Mouse (Mus musculus) hindbrain, postnatal 0 days (tissue): ENCODE data around the gene Slc13a4. TPM values are rescaled to one million over a fixed set of nuclear protein-coding genes. Genes with fewer than 3 reads are reported as not detected.

Experiments
- ATAC-seq: fragments of 200-750 bp; cut with Nextera tagmentation; 2 replicates; pipeline ENCODE4 v1.8.0; 2017; ENCODE audit warnings: mild to moderate bottlenecking, moderate TSS enrichment, moderate library complexity
- DNase-seq: peaks from one replicate; pipeline ENCODE4 v3.0.0-alpha.2; 2015; ENCODE audit warnings: low spot score
- H3K27ac ChIP-seq: fragments of 300-500 bp; sonication (generic); 2 replicates; pipeline ENCODE4 v1.5.1; 2014; ENCODE audit warnings: mild to moderate bottlenecking
- H3K27me3 ChIP-seq: fragments of 300-500 bp; sonication (generic); 2 replicates; pipeline ENCODE4 v1.6.1; 2014; ENCODE audit warnings: low read length, mixed read lengths; ENCODE audit not compliant: insufficient read depth
- H3K36me3 ChIP-seq: fragments of 300-500 bp; sonication (generic); 2 replicates; pipeline ENCODE4 v1.6.1; 2014; ENCODE audit warnings: low read length, mixed read lengths; ENCODE audit not compliant: insufficient read depth
- H3K4me1 ChIP-seq: fragments of 300-500 bp; sonication (generic); 2 replicates; pipeline ENCODE4 v1.6.1; 2014; ENCODE audit warnings: antibody characterized with exemption, low read length, mixed read lengths; ENCODE audit not compliant: insufficient read depth
- H3K4me2 ChIP-seq: fragments of 300-500 bp; sonication (generic); 2 replicates; pipeline ENCODE4 v1.6.1; 2014; ENCODE audit warnings: low read depth, mild to moderate bottlenecking, low read length, moderate library complexity, mixed read lengths
- H3K4me3 ChIP-seq: fragments of 300-500 bp; sonication (generic); 2 replicates; pipeline ENCODE4 v1.5.1; 2014; ENCODE audit warnings: low read length
- H3K9ac ChIP-seq: fragments of 300-500 bp; sonication (generic); replicated peaks from 2 replicates; pipeline ENCODE4 v1.6.1; 2014; ENCODE audit warnings: mild to moderate bottlenecking, low read length, moderate library complexity, mixed read lengths
- H3K9me3 ChIP-seq: fragments of 300-500 bp; sonication (generic); 2 replicates; pipeline ENCODE4 v1.6.1; 2016; ENCODE audit warnings: low read length, mixed read lengths
- CTCF ChIP-seq: IDR thresholded peaks from 2 replicates; pipeline ENCODE4 v1.5.1; 2016; ENCODE audit warnings: antibody characterized with exemption, control low read depth, low read depth
- WGBS: fragments of 180-500 bp; shearing (Covaris S2); extraction: QIAGEN DNeasy Blood & Tissue Kit; methylation state at CpG from one replicate; pipeline ENCODE4 v1.1.7; 2014; 5-methylcytosine and 5-hydroxymethylcytosine counted together
- polyA plus RNA-seq: library from polyadenylated mRNA; unstranded; fragments of >200 nt; fragmentation: Nextera tagmentation; extraction: Ambion mirVana; gene quantifications from 2 replicates; pipeline ENCODE4 v1.2.1, GENCODE M21; 2015
- total RNA-seq: library from RNA; depleted of rRNA; stranded (reverse); fragments of >200 nt; gene quantifications from 2 replicates; pipeline ENCODE4 v1.2.3, GENCODE M21; 2014

The Slc13a4 gene
- total and polyA plus RNA-seq, 2 experiments from 2014 or later, result 14.6 to 22.2 TPM

DNA sequence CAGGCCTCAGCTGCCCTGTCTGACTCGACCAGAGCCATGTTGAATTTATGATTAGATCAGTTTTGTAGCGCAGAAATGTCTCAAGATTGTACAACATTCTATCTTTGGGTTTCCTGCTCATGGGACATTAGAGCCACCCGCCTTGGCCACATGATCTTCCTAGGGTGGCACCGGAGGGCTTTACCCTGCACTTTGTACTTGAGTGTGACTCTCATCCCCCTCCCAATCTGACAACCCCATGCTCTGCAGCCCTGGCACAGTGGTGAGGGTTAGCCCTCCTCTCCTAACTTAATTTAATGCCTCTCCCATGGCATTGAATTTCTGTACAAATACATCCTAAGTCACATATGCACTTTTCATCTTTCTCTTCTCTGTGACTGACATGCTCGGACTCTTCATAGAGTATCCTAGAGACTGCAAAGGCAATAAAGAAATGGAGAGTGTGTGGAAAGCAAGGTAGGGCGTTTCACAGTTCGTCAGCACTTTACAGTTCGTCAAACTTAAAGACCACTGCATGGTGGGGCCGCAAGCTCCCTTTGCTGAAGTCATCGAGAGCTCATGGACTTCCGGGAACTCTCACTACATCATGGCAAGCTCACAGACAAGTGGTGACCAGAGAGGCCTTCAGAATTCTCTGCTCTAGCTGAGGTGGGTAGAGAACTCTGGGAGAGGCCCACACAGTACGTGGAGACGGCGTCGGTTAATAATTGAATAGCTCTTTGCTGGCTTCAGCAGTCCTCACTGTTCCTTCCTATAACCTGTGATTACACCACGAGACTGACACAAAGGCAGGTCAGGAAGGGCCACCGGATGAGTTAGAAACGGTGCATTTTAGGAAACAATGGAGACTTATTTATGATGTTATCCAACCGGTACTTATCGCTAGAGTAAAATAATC is 35.8 kb downstream of the Slc13a4 start:
- Histone ChIP-seq H3K27ac (no peak overlapping the region), H3K9ac (no peak overlapping the region), H3K27me3 (no peaks in the 10 kb centered on the region), H3K9me3 (no peaks in the 10 kb centered on the region), H3K4me3 (no peak overlapping the region), H3K4me2 (no peak overlapping the region), H3K36me3 (no peaks in the 10 kb centered on the region), H3K4me1 (no peaks in the 10 kb centered on the region)
- whole genome bisulfite sequencing, result 77% methylated on average over 20 of the region's 20 CpGs
- no peak for DNase-seq
- peak; percentile 29; the same call in 1 of the 2 replicates for ATAC-seq
- no peak for TF ChIP-seq CTCF

DNA sequence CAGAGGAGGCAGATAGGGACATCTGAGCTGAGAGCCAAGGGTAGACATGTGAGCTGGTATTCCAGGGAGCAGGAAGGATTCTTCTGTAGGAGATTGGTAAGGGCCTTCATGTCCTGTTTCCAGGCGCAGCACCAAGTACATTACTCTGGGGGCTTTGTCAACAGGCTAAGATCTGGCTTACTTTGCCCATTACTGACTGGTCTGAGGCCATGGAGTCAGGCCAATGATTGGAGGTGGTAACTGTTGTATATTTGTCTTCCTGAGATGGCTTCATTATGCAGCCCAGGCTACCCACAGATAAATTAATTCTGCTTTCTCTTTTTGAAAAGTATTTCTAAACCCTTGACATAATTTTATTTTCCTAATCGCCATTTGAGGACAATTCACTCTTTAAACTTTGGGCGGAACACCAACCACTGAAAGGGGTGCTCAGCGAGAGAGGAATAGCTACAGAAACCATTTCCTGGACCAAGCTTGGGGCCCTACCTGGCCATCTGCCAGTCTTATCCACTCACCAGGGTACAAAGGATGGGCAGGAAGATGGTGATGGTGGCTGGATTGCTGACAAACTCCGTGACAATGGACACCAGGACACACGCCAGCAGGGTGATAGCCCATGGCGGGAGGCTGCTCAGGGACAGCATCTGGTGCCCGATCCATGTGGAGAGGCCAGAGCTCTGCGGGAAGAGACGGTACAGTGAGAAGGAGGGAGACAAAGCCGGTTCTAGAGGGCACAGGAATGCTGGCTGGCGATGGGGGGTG is 36.7 kb downstream of the Slc13a4 start:
- Histone ChIP-seq H3K4me2 (no peak overlapping the region), H3K9ac (no peak overlapping the region), H3K4me3 (no peak overlapping the region), H3K4me1 (no peaks in the 10 kb centered on the region), H3K27me3 (no peaks in the 10 kb centered on the region), H3K9me3 (no peaks in the 10 kb centered on the region), H3K36me3 (no peaks in the 10 kb centered on the region), H3K27ac (no peak overlapping the region)
- peak; percentile 49; the same call in 1 of the 2 replicates for ATAC-seq
- peak; percentile 60 for DNase-seq
- WGBS, result 46% methylated on average over 12 of the region's 12 CpGs
- TF ChIP-seq CTCF, result no peak

DNA sequence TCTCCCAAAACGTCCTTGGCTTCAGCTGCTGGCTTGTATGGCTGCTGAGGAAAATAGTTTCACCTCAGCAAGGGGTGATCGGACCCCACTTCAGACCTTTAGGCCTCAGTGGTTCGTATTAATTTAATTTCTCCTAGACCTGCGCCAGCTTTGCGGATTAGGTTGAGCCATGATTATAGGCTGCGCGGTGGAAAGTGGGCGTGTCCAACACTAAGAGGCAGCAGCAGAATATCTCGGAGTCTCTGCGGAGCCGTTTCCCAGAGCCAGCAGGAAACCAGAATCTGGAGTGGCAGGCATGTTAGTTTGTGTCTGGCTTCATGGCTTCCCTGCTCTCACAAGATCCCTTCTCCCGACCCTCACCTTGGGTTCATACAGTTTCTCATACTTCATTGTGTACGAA is 38.3 kb downstream of the Slc13a4 start:
- no peak overlapping the region for H3K9ac ChIP-seq
- WGBS, result 82% methylated on average over 13 of the region's 13 CpGs
- H3K4me1 ChIP-seq, result no peaks in the 10 kb centered on the region
- H3K9me3 ChIP-seq, result no peaks in the 10 kb centered on the region
- H3K27me3 ChIP-seq, result no peaks in the 10 kb centered on the region
- H3K27ac ChIP-seq, result no peak overlapping the region
- DNase-seq (no peak), ATAC-seq (no peak)
- TF ChIP-seq CTCF, result no peak
- no peak overlapping the region for H3K4me3 ChIP-seq
- no peaks in the 10 kb centered on the region for H3K36me3 ChIP-seq
- no peak overlapping the region for H3K4me2 ChIP-seq

- 97% methylated on average over 13 of the region's 13 CpGs for WGBS
- Histone ChIP-seq H3K27me3 (no peaks in the 10 kb centered on the region), H3K4me3 (no peak overlapping the region)
Measured at GRCm38 (mm10) chr6:35268711-35269110, 39.2 kb downstream of the Slc13a4 start.

GRCm38 (mm10) chr6:35265580-35266278 is 42.2 kb downstream of the Slc13a4 start:
- Histone ChIP-seq H3K9ac (no peak overlapping the region), H3K27ac (no peak overlapping the region), H3K4me2 (no peak overlapping the region), H3K36me3 (0 out of 2 replicates have a peak, but pooled peaks cover 6% of the 10 kb centered on the region), H3K9me3 (no peaks in the 10 kb centered on the region), H3K4me1 (no peaks in the 10 kb centered on the region), H3K27me3 (no peaks in the 10 kb centered on the region), H3K4me3 (no peak overlapping the region)
- ATAC-seq (no peak), DNase-seq (no peak)
- TF ChIP-seq CTCF, result no peak
- whole genome bisulfite sequencing, result 77% methylated on average over 15 of the region's 15 CpGs

More at GRCm38 (mm10) chr6:35268711-35269110, 39.2 kb downstream of the Slc13a4 start:
- H3K9me3 ChIP-seq, result no peaks in the 10 kb centered on the region
- no peak overlapping the region for H3K9ac ChIP-seq
- H3K4me2 ChIP-seq, result no peak overlapping the region
- TF ChIP-seq CTCF, result no peak
- no peak for ATAC-seq
- 0 out of 2 replicates have a peak, but pooled peaks cover 2% of the 10 kb centered on the region for H3K36me3 ChIP-seq
- H3K27ac ChIP-seq, result no peak overlapping the region
- no peaks in the 10 kb centered on the region for H3K4me1 ChIP-seq
- no peak for DNase-seq

DNA sequence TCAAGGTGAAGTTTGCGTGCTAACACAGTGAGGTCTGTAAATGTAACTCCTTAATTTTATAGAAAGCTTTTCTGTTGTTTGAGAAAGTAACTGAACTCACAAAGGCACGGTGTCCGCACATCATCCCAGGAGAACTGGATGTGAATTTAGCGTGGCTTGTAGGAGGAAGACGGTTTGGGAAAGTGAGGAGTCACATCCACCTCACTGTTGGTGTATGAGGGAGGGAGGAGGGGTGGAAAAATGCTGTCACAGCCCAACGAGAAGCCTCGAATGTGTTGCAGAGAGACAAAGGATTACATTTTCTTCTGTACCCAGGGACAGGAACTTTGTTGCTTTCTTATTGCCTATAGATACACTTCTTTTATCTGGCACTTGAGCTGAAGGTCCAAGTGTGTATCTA is 47.4 kb downstream of the Slc13a4 start:
- no peak for TF ChIP-seq CTCF
- H3K4me3 ChIP-seq, result no peak overlapping the region
- no peak overlapping the region for H3K27ac ChIP-seq
- no peak overlapping the region for H3K4me2 ChIP-seq
- H3K27me3 ChIP-seq, result no peaks in the 10 kb centered on the region
- no peaks in the 10 kb centered on the region for H3K4me1 ChIP-seq
- no peaks in the 10 kb centered on the region for H3K9me3 ChIP-seq
- no peak for ATAC-seq
- 0 out of 2 replicates have a peak, but pooled peaks cover 6% of the 10 kb centered on the region for H3K36me3 ChIP-seq
- no peak overlapping the region for H3K9ac ChIP-seq
- WGBS, result 81% methylated on average over 7 of the region's 7 CpGs
- DNase-seq, result no peak
